Mouse (Mus musculus): Measurements from ENCODE around the gene Etv5.

GRCm38 (mm10) chr16:22335781-22336180, 103.7 kb downstream of the Etv5 start:
- no peak for TF ChIP-seq POLR2A (IDR thresholded peaks at IDR 0.05; ENCODE audit: low read depth, low read length)
- no peak for TF ChIP-seq SMC3 (IDR thresholded peaks at IDR 0.05; ENCODE audit: low read depth, low read length)
- TF ChIP-seq MEF2A (IDR thresholded peaks at IDR 0.05; ENCODE audit: borderline replicate concordance, low read depth, low read length): no peak
- no peak for TF ChIP-seq MAX (IDR thresholded peaks at IDR 0.05; ENCODE audit: low read length)
- no peak for TF ChIP-seq CTCF (conservative IDR thresholded peaks at IDR 0.05 in 1 of 2, IDR thresholded peaks at IDR 0.05 in 1 of 2; ENCODE audit: low read depth in 2 of 2, low read length in 2 of 2)
- TF ChIP-seq RAD21 (IDR thresholded peaks at IDR 0.05; ENCODE audit: low read depth, low read length): no peak
- TF ChIP-seq ZC3H11A (IDR thresholded peaks at IDR 0.05; ENCODE audit: low read depth, low read length): no peak
- no peak for TF ChIP-seq USF1 (IDR thresholded peaks at IDR 0.05; ENCODE audit: low read depth, low read length)

All from CH12.LX (cell line).